In the genomic region with DNA sequence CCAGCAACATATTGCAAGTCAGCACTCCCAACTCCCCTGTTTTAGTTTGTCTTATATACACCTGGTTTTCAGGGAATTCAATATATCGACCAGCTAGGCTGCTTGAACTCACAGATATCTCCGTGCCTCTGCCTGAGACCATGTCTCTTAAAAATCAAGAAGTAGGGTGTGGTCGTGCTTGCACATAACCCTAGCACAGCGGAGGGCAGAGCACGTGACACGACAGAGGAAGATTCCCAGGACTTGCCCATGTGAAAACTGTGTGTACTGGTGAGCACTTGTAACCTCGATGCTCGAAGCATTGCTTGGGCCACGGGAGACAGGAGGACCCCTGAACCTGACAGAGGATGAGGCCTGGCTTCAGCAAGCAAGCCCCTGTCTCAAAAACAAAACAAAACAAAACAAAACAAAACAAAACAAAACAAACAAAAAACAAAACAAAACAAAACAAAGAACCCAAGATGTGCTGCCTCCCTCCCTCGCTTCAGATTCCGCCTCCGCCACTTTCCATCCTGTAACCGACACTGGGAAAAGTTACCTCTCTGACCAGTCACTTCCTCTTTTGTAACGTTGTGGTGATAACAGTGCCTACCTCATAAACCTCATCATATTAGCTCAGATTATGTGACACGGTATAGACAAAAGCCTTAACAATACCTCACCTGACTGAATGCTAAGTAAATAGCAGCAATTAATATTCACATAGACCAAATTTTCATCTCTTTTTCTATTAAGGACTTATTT, we compare ENCODE assay signal across 13 mouse cellular contexts. TPM values are rescaled to one million over a fixed set of nuclear protein-coding genes. Genes with fewer than 3 reads are reported as not detected.
DNase-seq lines count a peak whose midpoint lies in the region; ATAC-seq and TF ChIP-seq lines count a peak whose summit lies in the region.
"Had no signal": no experiment of that assay in that cellular context is flagged by ENCODE, and none has a peak within 500 bp of the region (broad histone marks: within the 10 kb centered on the region; RNA-seq: fewer than 3 reads in every experiment).

No protein-coding gene starts in this region.

- ATAC-seq in lung, postnatal 0 days = no peak
- ATAC-seq in hematopoietic stem cell, adult 5-6 weeks (replicated peaks in 1 of 2; ENCODE audit: insufficient read depth in 1 of 2, low FRiP score in 2 of 2, low TSS enrichment in 1 of 2, low read depth in 1 of 2, poor library complexity in 2 of 2, severe bottlenecking in 2 of 2) = peak; percentile 68 to 72
- peak; percentile 78 for ATAC-seq in megakaryocyte, adult 5-6 weeks (ENCODE audit: poor library complexity, severe bottlenecking)

- H3K4me3 ChIP-seq in lung, postnatal 0 days (ENCODE audit: low read depth, low read length) = no peak overlapping the region
- H3K4me3 ChIP-seq in MEL (ENCODE audit: control insufficient read depth in 1 of 2, insufficient read depth in 1 of 2, low read depth in 2 of 2, low read length in 2 of 2) = peak overlapping the region in 1 of 2 experiments; percentile 20; a peak in 2 of 4 replicates
- H3K4me3 ChIP-seq in hindbrain, embryonic 10.5 days = no peak overlapping the region
- H3K4me3 ChIP-seq: neural tube, embryonic 12.5 days had no signal

- H3K27me3 ChIP-seq in lung, postnatal 0 days (replicated peaks; ENCODE audit: insufficient read depth, low read length) = no peaks in the 10 kb centered on the region
- H3K27me3 ChIP-seq in MEL (ENCODE audit: control insufficient read depth in 1 of 2, insufficient read depth in 2 of 2, low read length in 2 of 2) = no peaks in the 10 kb centered on the region
- peaks cover 22% of the 10 kb centered on the region for H3K27me3 ChIP-seq in hindbrain, embryonic 10.5 days (ENCODE audit: insufficient read depth, poor library complexity, severe bottlenecking)

- DNase-seq in lung, postnatal 0 days (ENCODE audit: low spot score) = no peak
- DNase-seq in lung, postnatal 4 days = no peak
- peak; percentile 87 for DNase-seq in MEL (ENCODE audit: low read depth, low spot score)
- DNase-seq in hindbrain, embryonic 10.5 days (ENCODE audit: low spot score) = no peak
- DNase-seq in adrenal gland, postnatal 14 days = no peak
- DNase-seq in ovary, postnatal 36 days (ENCODE audit: low spot score) = no peak
- DNase-seq: gastrocnemius, postnatal 36 days; kidney, adult 18-20 months; right cerebral cortex, postnatal 25 days; thymus, adult 18-20 months had no signal

- H3K27ac ChIP-seq in lung, postnatal 0 days (ENCODE audit: low read length) = 0 out of 2 replicates have a peak overlapping the region, but pooled peaks have one; percentile 20
- peak overlapping the region; percentile 76 for H3K27ac ChIP-seq in MEL (ENCODE audit: control insufficient read depth, low read depth, low read length)
- H3K27ac ChIP-seq in hindbrain, embryonic 10.5 days = no peak overlapping the region
- H3K27ac ChIP-seq: neural tube, embryonic 12.5 days had no signal

- no peak overlapping the region for H3K9ac ChIP-seq in lung, postnatal 0 days (replicated peaks; ENCODE audit: low read depth)
- H3K9ac ChIP-seq in MEL (ENCODE audit: control insufficient read depth, low read depth, low read length, poor library complexity, severe bottlenecking) = peak overlapping the region; percentile 46; the same call in 1 of the 2 replicates
- H3K9ac ChIP-seq: neural tube, embryonic 12.5 days had no signal

- H3K4me2 ChIP-seq in lung, postnatal 0 days (replicated peaks; ENCODE audit: low read depth, low read length) = no peak overlapping the region
- H3K4me2 ChIP-seq: neural tube, embryonic 12.5 days had no signal

- 56% methylated on average over 15 of the region's 15 CpGs for WGBS in lung, postnatal 0 days
- WGBS in hindbrain, embryonic 10.5 days = 84% methylated on average over 15 of the region's 15 CpGs

- peaks cover 16% of the 10 kb centered on the region; the same call in 1 of the 2 replicates for H3K4me1 ChIP-seq in lung, postnatal 0 days (ENCODE audit: insufficient read depth, low read depth, low read length)
- peaks cover 7 to 32% of the 10 kb centered on the region in 2 experiments for H3K4me1 ChIP-seq in MEL (ENCODE audit: control insufficient read depth in 1 of 2, insufficient read depth in 2 of 2, low read length in 2 of 2)
- H3K4me1 ChIP-seq in hindbrain, embryonic 10.5 days (replicated peaks) = peaks cover 15% of the 10 kb centered on the region

- TF ChIP-seq CTCF in lung, postnatal 0 days (IDR thresholded peaks at IDR 0.05) = no peak
- TF ChIP-seq CTCF in MEL (IDR thresholded peaks at IDR 0.05 in 2 of 3, conservative IDR thresholded peaks at IDR 0.05 in 1 of 3; ENCODE audit: control insufficient read depth in 1 of 3, insufficient read depth in 1 of 3, low read depth in 2 of 3, low read length in 3 of 3, poor library complexity in 1 of 3, severe bottlenecking in 1 of 3) = no peak

- TF ChIP-seq RAD21 in MEL (IDR thresholded peaks at IDR 0.05; ENCODE audit: low read depth, low read length) = no peak

- H3K79me2 ChIP-seq in MEL (ENCODE audit: control insufficient read depth, insufficient read depth, low read length, poor library complexity) = peaks cover 62% of the 10 kb centered on the region

- H3K9me3 ChIP-seq in lung, postnatal 0 days (ENCODE audit: low read length) = no peaks in the 10 kb centered on the region
- H3K9me3 ChIP-seq in MEL (replicated peaks; ENCODE audit: insufficient read depth, low read length) = no peaks in the 10 kb centered on the region
- H3K9me3 ChIP-seq in hindbrain, embryonic 10.5 days = no peaks in the 10 kb centered on the region
- H3K9me3 ChIP-seq: neural tube, embryonic 12.5 days had no signal

- TF ChIP-seq POLR2A in MEL (IDR thresholded peaks at IDR 0.05; ENCODE audit: control insufficient read depth in 1 of 2, insufficient read depth in 1 of 2, low read depth in 1 of 2, low read length in 2 of 2, poor library complexity in 1 of 2) = peak in 1 of 2 experiments; percentile 44; a peak in 2 of 4 replicates

- no peak for TF ChIP-seq EP300 in lung, postnatal 0 days (IDR thresholded peaks at IDR 0.05)
- TF ChIP-seq EP300 in MEL (IDR thresholded peaks at IDR 0.05; ENCODE audit: low read depth in 1 of 2, low read length in 2 of 2) = peak; percentile 52 to 75

- no peaks in the 10 kb centered on the region for H3K36me3 ChIP-seq in lung, postnatal 0 days (ENCODE audit: insufficient read depth, low read length)
- H3K36me3 ChIP-seq in MEL (ENCODE audit: control insufficient read depth in 1 of 2, insufficient read depth in 2 of 2, low read length in 2 of 2) = peaks cover 13 to 42% of the 10 kb centered on the region in 2 experiments
- no peaks in the 10 kb centered on the region for H3K36me3 ChIP-seq in hindbrain, embryonic 10.5 days
- H3K36me3 ChIP-seq: neural tube, embryonic 12.5 days had no signal

RNA-seq across cellular contexts. Expression of a gene that starts 5.3 kb away (rescaled TPM):
- polyA plus RNA-seq in lung, postnatal 0 days (2015; fragmentation: Nextera tagmentation; extraction: Ambion mirVana) = 80.5 and 83.3 TPM in 2 replicates
- 490 and 593 TPM in 2 replicates for total RNA-seq in MEL (2012; rRNA removed)
- 100 to 1,000 TPM in 1 of 2 experiments, not detected in 1; 465 TPM for polyA plus RNA-seq in MEL (2012; ENCODE audit: insufficient read depth in 1 of 2, insufficient read length in 2 of 2, low read depth in 1 of 2, low replicate concordance in 2 of 2, missing spikeins in 1 of 2)
- 57.2 and 59.8 TPM in 2 replicates for total RNA-seq in hematopoietic stem cell, adult 5-6 weeks (2017)
- 15.4 and 20.0 TPM in 2 replicates for total RNA-seq in megakaryocyte, adult 5-6 weeks (2015)
- total RNA-seq in megakaryocyte, adult 5-6 weeks (2017) = 6.5 and 12.4 TPM in 2 replicates
- 13.6 and 15.8 TPM in 2 replicates for polyA plus RNA-seq in hindbrain, embryonic 10.5 days (2016; fragmentation: Nextera tagmentation; extraction: Ambion mirVana)
- 33.9 and 40.5 TPM in 2 replicates for total RNA-seq in adrenal gland, postnatal 14 days (2021)

RNA-seq across cellular contexts. Expression of a gene that starts 8.2 kb away (rescaled TPM):
- 202 and 208 TPM in 2 replicates for polyA plus RNA-seq in lung, postnatal 0 days (2015; fragmentation: Nextera tagmentation; extraction: Ambion mirVana)
- 47.2 and 50.7 TPM in 2 replicates for total RNA-seq in MEL (2012; rRNA removed)
- polyA plus RNA-seq in MEL (2012; ENCODE audit: insufficient read depth in 1 of 2, insufficient read length in 2 of 2, low read depth in 1 of 2, low replicate concordance in 2 of 2, missing spikeins in 1 of 2) = 100 to 1,000 TPM; 107 to 268 TPM
- 55.9 and 56.8 TPM in 2 replicates for total RNA-seq in hematopoietic stem cell, adult 5-6 weeks (2017)
- 69.3 and 70.0 TPM in 2 replicates for total RNA-seq in megakaryocyte, adult 5-6 weeks (2015)
- total RNA-seq in megakaryocyte, adult 5-6 weeks (2017) = 49.5 and 52.1 TPM in 2 replicates
- 110 and 114 TPM in 2 replicates for polyA plus RNA-seq in hindbrain, embryonic 10.5 days (2016; fragmentation: Nextera tagmentation; extraction: Ambion mirVana)
- total RNA-seq in adrenal gland, postnatal 14 days (2021) = 204 and 217 TPM in 2 replicates

RNA-seq across cellular contexts. Expression of a gene that starts 15.5 kb away (rescaled TPM):
- polyA plus RNA-seq in lung, postnatal 0 days (2015; fragmentation: Nextera tagmentation; extraction: Ambion mirVana) = 608 and 656 TPM in 2 replicates
- 130 and 164 TPM in 2 replicates for total RNA-seq in MEL (2012; rRNA removed)
- polyA plus RNA-seq in MEL (2012; ENCODE audit: insufficient read depth in 1 of 2, insufficient read length in 2 of 2, low read depth in 1 of 2, low replicate concordance in 2 of 2, missing spikeins in 1 of 2) = 100 to 1,000 TPM in 1 of 2 experiments, not detected in 1; 179 TPM
- total RNA-seq in hematopoietic stem cell, adult 5-6 weeks (2017) = 270 and 419 TPM in 2 replicates
- total RNA-seq in megakaryocyte, adult 5-6 weeks (2015) = 219 and 236 TPM in 2 replicates
- total RNA-seq in megakaryocyte, adult 5-6 weeks (2017) = 199 and 241 TPM in 2 replicates
- polyA plus RNA-seq in hindbrain, embryonic 10.5 days (2016; fragmentation: Nextera tagmentation; extraction: Ambion mirVana) = 40.7 and 43.5 TPM in 2 replicates
- total RNA-seq in adrenal gland, postnatal 14 days (2021) = 104 and 113 TPM in 2 replicates

RNA-seq across cellular contexts. Expression of a gene that starts 19.7 kb away (rescaled TPM):
- polyA plus RNA-seq in lung, postnatal 0 days (2015; fragmentation: Nextera tagmentation; extraction: Ambion mirVana) = 17.6 and 25.7 TPM in 2 replicates
- 0.15 and 0.16 TPM in 2 replicates for total RNA-seq in MEL (2012; rRNA removed)
- polyA plus RNA-seq in MEL (2012; ENCODE audit: insufficient read depth in 1 of 2, insufficient read length in 2 of 2, low read depth in 1 of 2, low replicate concordance in 2 of 2, missing spikeins in 1 of 2) = 1 to 10 TPM in 1 of 2 experiments, not detected in 1; 2.5 TPM
- 1.1 and 1.2 TPM in 2 replicates for total RNA-seq in hematopoietic stem cell, adult 5-6 weeks (2017)
- 0.20 and 2.3 TPM in 2 replicates for total RNA-seq in megakaryocyte, adult 5-6 weeks (2015)
- total RNA-seq in megakaryocyte, adult 5-6 weeks (2017) = 0.26 and 0.45 TPM in 2 replicates
- polyA plus RNA-seq in hindbrain, embryonic 10.5 days (2016; fragmentation: Nextera tagmentation; extraction: Ambion mirVana) = 5.7 and 7.0 TPM in 2 replicates
- 20.2 and 36.5 TPM in 2 replicates for total RNA-seq in adrenal gland, postnatal 14 days (2021)

RNA-seq across cellular contexts. Expression of a gene that starts 27.9 kb away (rescaled TPM):
- 23.0 and 24.2 TPM in 2 replicates for polyA plus RNA-seq in lung, postnatal 0 days (2015; fragmentation: Nextera tagmentation; extraction: Ambion mirVana)
- total RNA-seq in MEL (2012; rRNA removed) = 13.8 and 14.2 TPM in 2 replicates
- 10 to 100 TPM in 1 of 2 experiments, not detected in 1; 28.5 TPM for polyA plus RNA-seq in MEL (2012; ENCODE audit: insufficient read depth in 1 of 2, insufficient read length in 2 of 2, low read depth in 1 of 2, low replicate concordance in 2 of 2, missing spikeins in 1 of 2)
- 23.4 and 24.6 TPM in 2 replicates for total RNA-seq in hematopoietic stem cell, adult 5-6 weeks (2017)
- total RNA-seq in megakaryocyte, adult 5-6 weeks (2015) = 34.0 and 40.5 TPM in 2 replicates
- 26.7 and 30.7 TPM in 2 replicates for total RNA-seq in megakaryocyte, adult 5-6 weeks (2017)
- polyA plus RNA-seq in hindbrain, embryonic 10.5 days (2016; fragmentation: Nextera tagmentation; extraction: Ambion mirVana) = 25.5 and 27.8 TPM in 2 replicates
- total RNA-seq in adrenal gland, postnatal 14 days (2021) = 25.8 and 33.1 TPM in 2 replicates
